Mouse (Mus musculus) G1E (cell line): Measurements from ENCODE around the gene Dnaaf5.

ENCODE experiments used
- CTCF ChIP-seq: IDR thresholded peaks from 2 replicates; pipeline ENCODE4 v1.5.1; 2012; ENCODE audit warnings: low read depth, low read length, inconsistent platforms, mixed read lengths
- GATA1 ChIP-seq: IDR thresholded peaks from 2 replicates; pipeline ENCODE4 v1.6.1; 2012; ENCODE audit warnings: borderline replicate concordance, low read length, inconsistent platforms, mixed read lengths
- GATA2 ChIP-seq: IDR thresholded peaks from 2 replicates; pipeline ENCODE4 v1.6.1; 2012; ENCODE audit warnings: low read depth, low read length, inconsistent platforms, borderline replicate concordance
- POLR2AphosphoS5 ChIP-seq: IDR thresholded peaks from 2 replicates; pipeline ENCODE4 v1.6.1; 2012; ENCODE audit warnings: low read depth, low read length, inconsistent platforms; ENCODE audit not compliant: insufficient replicate concordance

DNA sequence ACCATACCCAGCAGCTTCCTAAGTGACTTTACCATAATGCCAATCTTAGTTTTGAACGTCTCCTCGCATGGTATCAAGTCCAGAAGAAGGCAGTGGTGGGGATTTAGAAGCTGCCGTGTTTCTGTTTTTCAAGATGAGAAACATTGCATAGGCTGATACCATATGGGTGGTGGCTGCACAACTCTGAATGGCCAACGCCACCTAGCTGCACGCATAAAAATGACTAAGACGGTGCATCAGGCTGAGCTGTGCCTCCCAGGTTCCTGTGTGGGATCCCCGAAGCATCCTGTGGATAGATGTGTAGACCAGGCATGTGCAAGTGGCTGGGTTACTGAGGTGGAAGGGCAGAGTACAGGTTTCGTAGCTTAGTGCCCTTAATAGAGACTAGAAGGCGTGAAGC, 42.2 kb upstream of the Dnaaf5 start:
- TF ChIP-seq POLR2AphosphoS5 = no peak
- TF ChIP-seq CTCF = no peak
- no peak for TF ChIP-seq GATA1
- TF ChIP-seq GATA2 = no peak
